ENCODE assay signal across 9 mouse cellular contexts in the genomic region with DNA sequence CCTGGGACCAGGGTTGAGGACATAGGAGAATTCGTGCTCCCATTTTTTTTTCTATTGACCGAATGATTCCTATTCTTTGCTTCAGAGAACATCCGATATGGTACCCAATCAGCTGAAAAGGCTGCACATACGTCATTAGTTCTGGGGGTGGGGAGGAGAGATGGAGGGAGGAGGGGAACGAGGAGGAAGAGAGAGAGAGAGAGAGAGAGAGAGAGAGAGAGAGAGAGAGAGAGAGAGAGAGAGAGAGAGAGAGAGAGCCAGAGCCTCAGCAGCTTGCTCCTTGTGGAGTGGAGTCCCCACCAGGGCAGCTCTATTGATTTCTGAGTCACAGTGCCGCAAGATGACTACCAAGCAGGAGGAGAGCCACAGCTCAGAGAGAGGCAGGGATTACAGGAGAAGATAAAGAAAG. TPM values are rescaled to one million over a fixed set of nuclear protein-coding genes. Genes with fewer than 3 reads are reported as not detected.
DNase-seq lines count a peak whose midpoint lies in the region; ATAC-seq and TF ChIP-seq lines count a peak whose summit lies in the region.
"Had no signal": no experiment of that assay in that cellular context is flagged by ENCODE, and none has a peak within 500 bp of the region (broad histone marks: within the 10 kb centered on the region; RNA-seq: fewer than 3 reads in every experiment).

No protein-coding gene starts in this region.

- H3K9me3 ChIP-seq in embryonic facial prominence, embryonic 14.5 days (ENCODE audit: control insufficient read depth, low read length), result no peaks in the 10 kb centered on the region
- no peaks in the 10 kb centered on the region for H3K9me3 ChIP-seq in hindbrain, postnatal 0 days (ENCODE audit: low read length)
- H3K9me3 ChIP-seq in neural tube, embryonic 15.5 days (replicated peaks), result no peaks in the 10 kb centered on the region
- H3K9me3 ChIP-seq: kidney, embryonic 15.5 days had no signal

- H3K4me3 ChIP-seq in embryonic facial prominence, embryonic 14.5 days (ENCODE audit: low read depth, low read length), result no peak overlapping the region
- H3K4me3 ChIP-seq in hindbrain, postnatal 0 days (ENCODE audit: low read length), result peak overlapping the region; percentile 7; the same call in 1 of the 2 replicates
- H3K4me3 ChIP-seq in neural tube, embryonic 15.5 days (replicated peaks), result peak overlapping the region; percentile 26
- H3K4me3 ChIP-seq: kidney, embryonic 15.5 days had no signal

- 12% methylated on average over 6 of the region's 6 CpGs for WGBS in embryonic facial prominence, embryonic 14.5 days
- WGBS in hindbrain, postnatal 0 days, result 0% methylated on average over 6 of the region's 6 CpGs
- 4% methylated on average over 6 of the region's 6 CpGs for WGBS in neural tube, embryonic 15.5 days

- no peaks in the 10 kb centered on the region for H3K36me3 ChIP-seq in embryonic facial prominence, embryonic 14.5 days (ENCODE audit: control insufficient read depth, insufficient read depth, low read length)
- H3K36me3 ChIP-seq in hindbrain, postnatal 0 days (ENCODE audit: insufficient read depth, low read length), result no peaks in the 10 kb centered on the region
- no peaks in the 10 kb centered on the region for H3K36me3 ChIP-seq in neural tube, embryonic 15.5 days
- H3K36me3 ChIP-seq: kidney, embryonic 15.5 days had no signal

- no peak for TF ChIP-seq CTCF in hindbrain, postnatal 0 days (IDR thresholded peaks at IDR 0.05; ENCODE audit: low read depth)

- no peak overlapping the region for H3K9ac ChIP-seq in embryonic facial prominence, embryonic 14.5 days (ENCODE audit: low read depth, low read length)
- H3K9ac ChIP-seq in hindbrain, postnatal 0 days (replicated peaks; ENCODE audit: low read length), result peak overlapping the region; percentile 31; the same call in 1 of the 2 replicates
- peak overlapping the region; percentile 51 for H3K9ac ChIP-seq in neural tube, embryonic 15.5 days (replicated peaks)
- H3K9ac ChIP-seq: kidney, embryonic 15.5 days had no signal

- peaks cover 26% of the 10 kb centered on the region for H3K27me3 ChIP-seq in embryonic facial prominence, embryonic 14.5 days (replicated peaks; ENCODE audit: control insufficient read depth, insufficient read depth, low read length)
- H3K27me3 ChIP-seq in hindbrain, postnatal 0 days (ENCODE audit: insufficient read depth, low read length), result no peaks in the 10 kb centered on the region
- no peaks in the 10 kb centered on the region for H3K27me3 ChIP-seq in neural tube, embryonic 15.5 days (replicated peaks)

- H3K4me2 ChIP-seq in embryonic facial prominence, embryonic 14.5 days (ENCODE audit: low read depth, low read length), result no peak overlapping the region
- peak overlapping the region; percentile 66 for H3K4me2 ChIP-seq in hindbrain, postnatal 0 days (ENCODE audit: low read depth, low read length)
- H3K4me2 ChIP-seq in neural tube, embryonic 15.5 days, result peak overlapping the region; percentile 59
- H3K4me2 ChIP-seq: kidney, embryonic 15.5 days; liver, embryonic 11.5 days had no signal

- H3K4me1 ChIP-seq in embryonic facial prominence, embryonic 14.5 days (ENCODE audit: control insufficient read depth, insufficient read depth, low read length), result peaks cover 5% of the 10 kb centered on the region; the same call in 1 of the 2 replicates
- peaks cover 8% of the 10 kb centered on the region for H3K4me1 ChIP-seq in hindbrain, postnatal 0 days (ENCODE audit: insufficient read depth, low read length)
- 0 out of 2 replicates have a peak, but pooled peaks cover 11% of the 10 kb centered on the region for H3K4me1 ChIP-seq in neural tube, embryonic 15.5 days

- peak; percentile 89 for DNase-seq in cerebellum, adult 9-10 months
- DNase-seq in embryonic facial prominence, embryonic 14.5 days (ENCODE audit: low spot score), result peak; percentile 9
- DNase-seq in hindbrain, postnatal 0 days (ENCODE audit: low spot score), result peak; percentile 87
- DNase-seq in kidney, adult 18-20 months, result no peak
- DNase-seq in gastrocnemius, postnatal 10 days, result no peak

- no peak overlapping the region for H3K27ac ChIP-seq in embryonic facial prominence, embryonic 14.5 days (replicated peaks; ENCODE audit: low read depth, low read length)
- peak overlapping the region; percentile 97 for H3K27ac ChIP-seq in hindbrain, postnatal 0 days
- peak overlapping the region; percentile 96 for H3K27ac ChIP-seq in neural tube, embryonic 15.5 days (replicated peaks)
- H3K27ac ChIP-seq: kidney, embryonic 15.5 days had no signal

- peak; percentile 62; the same call in 1 of the 2 replicates for ATAC-seq in embryonic facial prominence, embryonic 14.5 days (ENCODE audit: low read depth)
- ATAC-seq in hindbrain, postnatal 0 days, result peak; percentile 70
- ATAC-seq in neural tube, embryonic 15.5 days (ENCODE audit: low FRiP score), result peak; percentile 74
- ATAC-seq in megakaryocyte, adult 5-6 weeks (ENCODE audit: poor library complexity, severe bottlenecking), result no peak

RNA-seq across cellular contexts. Expression of a gene that starts 1.9 kb away (rescaled TPM):
- polyA plus RNA-seq in embryonic facial prominence, embryonic 14.5 days (2014; fragmentation: Nextera tagmentation; extraction: Ambion mirVana), result 9.7 and 11.9 TPM in 2 replicates
- total RNA-seq in hindbrain, postnatal 0 days (2014; rRNA removed), result 68.6 and 83.0 TPM in 2 replicates
- 163 and 173 TPM in 2 replicates for polyA plus RNA-seq in hindbrain, postnatal 0 days (2015; fragmentation: Nextera tagmentation; extraction: Ambion mirVana)
- polyA plus RNA-seq in neural tube, embryonic 15.5 days (2015; fragmentation: Nextera tagmentation; extraction: Ambion mirVana), result 178 and 228 TPM in 2 replicates
- total RNA-seq in megakaryocyte, adult 5-6 weeks (2015), result not detected in 2 replicates
- not detected in 2 replicates for total RNA-seq in megakaryocyte, adult 5-6 weeks (2017)
- total RNA-seq in gastrocnemius, postnatal 10 days (2021), result under 1 TPM; 0.50 to 0.68 TPM

Comparison
In these comparisons a context has a peak if more than half of its experiments do, and no peak if none do; other contexts are left out.
1. DNase-seq: peak in cerebellum, adult 9-10 months (single experiment), embryonic facial prominence, embryonic 14.5 days (single experiment) and hindbrain, postnatal 0 days (single experiment); none in kidney, adult 18-20 months (single experiment) and gastrocnemius, postnatal 10 days (single experiment).
2. RNA of a gene that starts 1.9 kb away (total RNA-seq): 68.6 to 83.0 TPM in hindbrain, postnatal 0 days; 0.50 to 0.68 TPM in gastrocnemius, postnatal 10 days and not detected in megakaryocyte, adult 5-6 weeks; every median in the first group is over 10 times any median in the second.